Mouse (Mus musculus) spleen, adult 18-20 months (tissue): ENCODE measurements around the gene Mamdc2.
A peak's percentile ranks its signal among the peaks of the same experiment; 100 is the strongest.

Experiments used
- DNase-seq, 2 experiments: peaks; one replicate each; pipeline ENCODE4 v3.0.0; 2022; ENCODE audit warnings: mixed read lengths in 2 of 2

Mamdc2 gene

DNA sequence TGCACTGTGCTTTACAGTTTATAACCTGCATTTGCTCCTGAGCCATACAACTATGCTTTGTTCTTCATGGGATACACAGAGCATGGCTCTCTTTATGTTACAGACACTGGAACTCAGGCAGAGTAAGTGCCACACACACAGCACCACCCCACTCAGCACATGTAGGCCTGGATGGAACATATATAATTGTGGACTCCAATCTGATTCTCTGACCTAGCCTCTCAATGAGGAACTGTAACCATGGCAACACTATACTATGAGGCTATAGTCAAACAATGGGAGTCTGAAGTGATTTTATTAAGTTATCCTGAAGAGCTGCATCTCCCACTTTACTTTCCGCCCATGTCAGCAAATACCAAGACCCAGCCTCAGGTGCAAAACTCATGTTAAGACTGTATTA is 30.6 kb downstream of the Mamdc2 start:
- DNase-seq = no peak

- DNase-seq = no peak
These were observed 37.4 kb downstream of the Mamdc2 start for GRCm38 (mm10) chr19:23410800-23411199.

GRCm38 (mm10) chr19:23410328-23410727 is 37.9 kb downstream of the Mamdc2 start:
- no peak for DNase-seq

GRCm38 (mm10) chr19:23401469-23402135 is 46.6 kb downstream of the Mamdc2 start:
- no peak for DNase-seq

- no peak for DNase-seq
These were observed 47.8 kb downstream of the Mamdc2 start for GRCm38 (mm10) chr19:23400485-23400884.

DNA sequence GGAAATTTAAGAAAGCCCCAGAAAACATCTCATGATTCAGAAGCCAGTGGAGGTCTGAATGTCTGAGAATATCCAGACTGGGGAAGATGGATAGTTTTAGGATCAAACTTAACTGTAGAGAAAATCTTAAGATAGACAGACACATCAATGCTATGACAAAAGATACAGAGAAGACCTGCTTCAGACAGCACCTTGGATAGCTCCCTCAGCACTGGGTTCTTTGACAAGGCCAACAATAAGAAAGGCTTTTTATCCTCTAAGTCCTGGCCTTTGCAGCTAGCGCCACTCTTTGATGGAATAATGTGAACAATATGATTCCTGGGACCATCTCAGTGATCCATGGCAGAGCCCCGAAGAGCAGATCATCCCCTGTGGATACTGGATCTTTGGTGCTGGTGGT is 52.3 kb downstream of the Mamdc2 start:
- DNase-seq = no peak

DNA sequence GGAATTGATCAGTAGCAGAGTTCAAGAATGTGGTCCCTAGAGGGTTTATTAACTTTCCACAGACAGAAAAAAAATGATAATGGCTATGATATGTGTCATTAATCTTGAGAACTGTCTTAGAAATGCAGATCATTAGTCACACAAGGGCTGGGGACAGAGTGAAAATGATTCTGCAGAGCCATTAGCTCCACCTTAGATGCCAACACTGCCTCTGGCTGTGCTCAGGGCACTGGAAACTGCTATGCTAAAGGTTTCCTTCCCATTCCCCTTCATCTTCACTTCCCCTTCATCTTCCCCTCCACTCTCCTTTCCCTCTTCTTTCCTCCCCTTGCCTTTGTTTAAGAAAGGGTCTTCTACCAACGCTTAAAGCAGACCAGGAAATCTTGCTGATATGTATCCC is 53.6 kb downstream of the Mamdc2 start:
- DNase-seq = no peak

DNA sequence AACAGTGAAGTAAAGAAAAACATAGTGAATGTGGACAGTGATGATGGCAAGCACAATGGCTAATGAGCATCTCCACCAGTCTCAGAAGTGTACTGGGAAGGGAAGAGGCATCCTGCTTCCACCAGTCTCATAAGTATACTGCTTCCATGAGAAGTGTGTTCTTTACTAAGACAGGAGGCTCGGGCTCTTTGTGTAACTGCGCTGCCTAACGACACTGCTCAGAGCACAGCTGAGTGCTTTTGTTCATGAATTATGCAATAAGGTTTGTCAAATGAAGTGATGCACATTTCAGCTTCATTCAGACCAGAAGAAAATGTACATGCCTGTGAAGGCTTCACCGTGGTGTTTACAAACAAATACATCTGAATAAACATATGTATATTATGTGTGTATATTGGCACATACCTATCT is 59.4 kb downstream of the Mamdc2 start:
- DNase-seq = no peak

GRCm38 (mm10) chr19:23388083-23388861 is 60.0 kb downstream of the Mamdc2 start:
- DNase-seq = no peak

- no peak for DNase-seq
These were observed 65.8 kb downstream of the Mamdc2 start for GRCm38 (mm10) chr19:23382396-23382795.

DNA sequence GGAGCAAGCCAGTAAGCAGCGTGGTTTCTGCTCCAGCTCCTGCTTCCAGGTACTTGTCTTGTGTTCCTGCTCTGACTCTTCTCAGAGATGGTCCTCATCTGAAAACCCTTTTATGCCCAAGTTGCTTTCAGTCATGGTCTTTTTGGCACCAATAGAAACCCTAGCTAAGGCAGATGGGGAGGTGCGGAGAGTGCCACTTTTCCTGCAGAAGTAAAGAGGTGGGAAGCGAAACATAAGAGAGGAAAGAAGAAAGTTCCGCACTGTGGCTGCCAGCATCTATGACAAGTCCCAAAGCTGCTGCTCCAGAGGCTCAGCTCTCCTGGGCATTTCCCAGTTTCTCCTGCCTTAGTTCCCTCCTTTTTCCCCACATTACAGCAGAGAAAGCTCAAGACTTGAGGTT is 67.3 kb downstream of the Mamdc2 start:
- no peak for DNase-seq

DNA sequence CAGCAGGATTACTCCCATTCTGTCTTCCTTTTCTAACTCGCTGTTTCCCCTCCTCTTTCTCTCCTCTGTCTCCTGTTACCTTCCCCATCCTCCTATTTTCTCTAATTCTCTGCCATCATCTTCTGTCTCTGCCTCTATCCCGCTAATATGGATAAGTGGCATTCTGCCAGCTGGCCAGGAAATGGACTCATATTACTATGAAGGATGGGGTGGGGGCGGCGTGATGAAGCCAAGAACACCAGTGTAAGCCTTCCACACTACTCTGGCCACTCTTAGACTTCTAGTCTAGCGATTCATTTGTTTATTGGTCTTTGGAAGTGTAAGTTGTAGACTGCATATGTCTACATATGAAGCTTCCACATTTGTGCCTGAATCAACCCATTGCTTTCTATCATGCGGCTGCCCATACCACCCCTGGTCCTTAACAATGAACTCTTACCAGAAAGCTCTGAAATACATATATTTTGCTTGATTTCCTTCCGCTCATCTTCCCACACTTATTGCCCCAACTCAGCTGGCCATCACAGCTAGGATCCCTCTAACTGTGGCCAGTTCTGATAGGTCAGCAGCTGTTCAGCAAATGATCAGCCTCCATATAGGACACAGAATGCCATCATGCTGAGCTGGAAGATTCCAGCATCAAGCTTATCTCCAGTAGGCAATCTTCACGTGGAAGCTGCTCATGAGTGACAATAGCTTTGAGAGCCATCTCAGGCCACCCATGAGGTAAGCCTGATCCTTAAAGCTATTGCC is 68.3 kb downstream of the Mamdc2 start:
- DNase-seq = no peak

- DNase-seq = no peak
These were observed 71.6 kb downstream of the Mamdc2 start for GRCm38 (mm10) chr19:23376536-23377201.

- DNase-seq = no peak
These were observed 73.1 kb downstream of the Mamdc2 start for GRCm38 (mm10) chr19:23374941-23375656.

- DNase-seq = no peak
These were observed 74.5 kb downstream of the Mamdc2 start for GRCm38 (mm10) chr19:23373728-23374127.

- peak; percentile 9 to 57 for DNase-seq
These were observed 75.0 kb downstream of the Mamdc2 start for GRCm38 (mm10) chr19:23373287-23373686.

DNA sequence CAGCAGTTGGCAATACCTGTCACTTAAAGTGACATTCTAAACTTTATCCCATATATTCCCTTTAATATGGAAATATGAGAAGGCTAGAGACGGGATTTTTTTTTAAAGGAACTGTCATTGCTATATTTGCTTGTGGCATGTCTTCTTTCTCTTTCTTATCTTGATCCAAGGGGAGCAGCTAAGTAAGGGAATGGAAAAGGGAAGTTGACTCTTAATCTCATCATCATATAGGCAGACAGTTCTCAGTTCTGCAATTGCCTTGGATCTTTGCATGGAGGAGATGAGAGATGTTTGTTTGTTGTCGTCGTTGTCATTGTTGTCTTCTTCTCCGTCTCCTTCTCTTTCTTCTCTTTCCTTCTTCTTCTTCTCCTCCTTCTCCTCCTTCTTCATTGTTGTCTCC is 79.0 kb downstream of the Mamdc2 start:
- DNase-seq = no peak

DNA sequence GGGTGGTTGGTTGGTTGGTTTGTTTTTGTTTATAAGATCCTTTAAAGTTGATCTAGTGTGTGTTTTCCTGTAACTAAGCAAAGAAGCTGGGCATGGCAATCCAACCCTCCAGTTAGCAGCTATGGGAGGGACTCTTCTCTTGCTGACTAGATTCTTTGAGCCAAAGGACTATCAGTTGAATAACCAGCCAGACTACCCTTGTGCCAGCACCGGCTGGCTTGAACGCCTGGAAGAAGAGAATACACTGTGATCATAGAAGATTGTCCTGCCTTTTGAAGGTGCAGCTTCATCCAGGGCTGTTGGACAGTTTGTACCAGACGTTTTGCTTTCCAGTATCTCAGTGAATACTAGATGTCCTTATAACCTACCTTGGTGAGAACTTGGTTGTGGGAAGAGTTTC is 86.2 kb downstream of the Mamdc2 start:
- no peak for DNase-seq

- no peak for DNase-seq
These were observed 87.1 kb downstream of the Mamdc2 start for GRCm38 (mm10) chr19:23361124-23361523.

DNA sequence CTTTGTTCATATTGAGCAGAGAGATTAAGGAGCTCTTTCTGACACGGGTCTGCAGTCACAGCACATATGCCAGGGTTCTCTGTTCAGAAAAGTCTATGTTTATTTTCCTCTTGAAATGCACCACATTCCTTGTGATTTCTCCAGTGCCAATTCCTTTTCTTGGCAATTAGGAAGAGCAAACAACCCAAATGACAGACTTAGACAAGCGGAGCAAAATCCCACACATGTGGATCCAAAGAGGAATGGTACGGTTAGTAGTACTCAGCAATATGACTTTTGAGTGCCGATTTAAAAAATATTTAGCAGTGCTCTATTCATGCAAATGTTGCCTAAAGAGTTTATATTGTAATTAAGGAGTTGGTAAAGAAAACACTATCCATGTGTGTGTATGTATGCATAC is 87.7 kb downstream of the Mamdc2 start:
- DNase-seq = no peak

- DNase-seq = no peak
These were observed 91.0 kb downstream of the Mamdc2 start for GRCm38 (mm10) chr19:23357253-23357652.

DNA sequence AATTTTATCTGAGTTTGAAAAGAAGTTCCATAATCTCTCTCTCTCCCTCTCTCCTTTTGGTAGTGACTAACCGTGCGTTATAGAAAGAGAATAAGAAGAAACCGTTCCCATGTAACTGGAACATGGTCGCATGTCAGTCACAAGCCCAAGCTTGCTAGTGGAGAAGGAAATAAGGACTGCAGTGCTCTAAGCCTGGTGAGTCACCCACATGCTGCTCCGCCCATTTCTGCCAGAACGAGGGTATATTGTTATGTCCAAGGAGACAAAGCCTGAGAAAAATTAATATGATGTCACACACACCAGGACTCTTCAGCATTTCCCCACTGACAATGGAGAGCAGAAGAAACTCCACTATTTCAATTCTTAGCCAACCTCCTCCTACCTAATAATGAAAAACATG is 93.5 kb downstream of the Mamdc2 start:
- DNase-seq = no peak
